In genomic region chr8:105325641-105326093, GRCm38 (mm10) we compare ENCODE assay signal across 1 mouse cellular context.
A peak's percentile ranks its signal among the peaks of the same experiment; 100 is the strongest.
TF ChIP-seq lines count a peak whose summit lies in the region.

No protein-coding gene starts in this region.

TF ChIP-seq in CH12.LX, 34 proteins besides CTCF, POLR2A, EP300 and RAD21:
- no peak for TF ChIP-seq E2F4 (IDR thresholded peaks at IDR 0.05; ENCODE audit: insufficient replicate concordance, low read depth, low read length)
- no peak for TF ChIP-seq ZKSCAN1 (IDR thresholded peaks at IDR 0.05; ENCODE audit: borderline replicate concordance, low read depth, low read length)
- no peak for TF ChIP-seq GABPA (IDR thresholded peaks at IDR 0.05; ENCODE audit: insufficient replicate concordance, low read depth, low read length)
- TF ChIP-seq CHD2 (IDR thresholded peaks at IDR 0.05; ENCODE audit: low read length) = peak; percentile 71; the same call in 1 of the 2 replicates
